24 mouse cellular contexts compared by ENCODE assay signal in the genomic region with DNA sequence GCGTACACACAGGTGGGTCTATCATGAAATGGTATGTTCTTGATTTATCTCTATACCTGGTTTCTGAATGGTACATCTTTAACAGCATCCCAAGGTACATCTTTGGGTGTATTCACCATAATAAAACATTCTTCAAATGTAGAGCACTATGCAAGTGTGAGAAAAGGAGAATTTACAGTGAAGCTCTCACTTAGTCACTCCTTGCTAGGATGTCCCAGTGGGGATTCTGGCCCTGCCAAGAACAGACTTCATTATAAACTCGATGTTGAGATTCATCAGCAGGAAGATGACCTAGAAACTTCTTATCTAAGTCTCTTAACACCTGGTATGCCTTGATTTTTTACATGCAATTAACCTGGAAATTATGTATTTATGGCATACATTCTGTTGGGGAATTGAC.
DNase-seq lines count a peak whose midpoint lies in the region; ATAC-seq and TF ChIP-seq lines count a peak whose summit lies in the region.
"Had no signal": no experiment of that assay in that cellular context is flagged by ENCODE, and none has a peak within 500 bp of the region (broad histone marks: within the 10 kb centered on the region; RNA-seq: fewer than 3 reads in every experiment).

No protein-coding gene starts in this region.

- H3K4me3 ChIP-seq in hindbrain, postnatal 0 days (ENCODE audit: low read length), result no peak overlapping the region
- no peak overlapping the region for H3K4me3 ChIP-seq in hindbrain, embryonic 14.5 days (replicated peaks; ENCODE audit: low read length)
- no peak overlapping the region for H3K4me3 ChIP-seq in cerebellum, adult 2 months (replicated peaks; ENCODE audit: insufficient read depth, low read depth, low read length)
- no peak overlapping the region for H3K4me3 ChIP-seq in stomach, postnatal 0 days (ENCODE audit: low read depth, low read length)
- H3K4me3 ChIP-seq: forebrain, embryonic 13.5 days; heart, embryonic 12.5 days; limb, embryonic 13.5 days; megakaryocyte, embryonic 14.5 days; midbrain, embryonic 12.5 days had no signal

- no peak overlapping the region for H3K4me2 ChIP-seq in hindbrain, postnatal 0 days (ENCODE audit: low read depth, low read length)
- no peak overlapping the region for H3K4me2 ChIP-seq in hindbrain, embryonic 14.5 days (replicated peaks)
- no peak overlapping the region for H3K4me2 ChIP-seq in stomach, postnatal 0 days (replicated peaks; ENCODE audit: low read depth)
- H3K4me2 ChIP-seq: forebrain, embryonic 13.5 days; heart, embryonic 12.5 days; limb, embryonic 13.5 days; liver, embryonic 11.5 days; midbrain, embryonic 12.5 days had no signal

- TF ChIP-seq EP300 in stomach, postnatal 0 days (optimal IDR thresholded peaks at IDR 0.05), result no peak

- no peak for TF ChIP-seq POLR2A in cerebellum, adult 2 months (IDR thresholded peaks at IDR 0.05; ENCODE audit: borderline replicate concordance, insufficient read depth, low read length)

- peak; percentile 50 for DNase-seq in hindbrain, postnatal 0 days (ENCODE audit: low spot score)
- DNase-seq in hindbrain, embryonic 14.5 days (ENCODE audit: low spot score), result no peak
- peak; percentile 39 for DNase-seq in cerebellum, adult 11 months
- peak; percentile 51 to 79 for DNase-seq in cerebellum, adult 2 months
- DNase-seq in cerebellum, postnatal 14 days, result peak; percentile 72 to 81
- no peak for DNase-seq in heart, adult 9 months (ENCODE audit: low spot score in 2 of 2)
- no peak for DNase-seq in embryo, embryonic 9.5 days (ENCODE audit: extremely low spot score)
- no peak for DNase-seq in stomach, postnatal 0 days (ENCODE audit: low spot score)
- DNase-seq: adrenal gland, postnatal 10 days; B cell, adult 2 months; gastrocnemius, postnatal 36 days; heart, adult 18-20 months; heart, postnatal 4 days; kidney, postnatal 14 days; lung, postnatal 36 days; thymus, postnatal 14 days had no signal

- no peak for TF ChIP-seq CTCF in hindbrain, postnatal 0 days (IDR thresholded peaks at IDR 0.05; ENCODE audit: low read depth)
- TF ChIP-seq CTCF in cerebellum, adult 2 months (IDR thresholded peaks at IDR 0.05; ENCODE audit: borderline replicate concordance, insufficient read depth, low read depth, low read length), result no peak
- TF ChIP-seq CTCF in stomach, postnatal 0 days (IDR thresholded peaks at IDR 0.05; ENCODE audit: low read depth), result no peak

- no peaks in the 10 kb centered on the region for H3K9me3 ChIP-seq in hindbrain, postnatal 0 days (ENCODE audit: low read length)
- H3K9me3 ChIP-seq in hindbrain, embryonic 14.5 days (ENCODE audit: control insufficient read depth, low read length), result no peaks in the 10 kb centered on the region
- no peaks in the 10 kb centered on the region for H3K9me3 ChIP-seq in stomach, postnatal 0 days (ENCODE audit: control insufficient read depth, low read length)
- H3K9me3 ChIP-seq: forebrain, embryonic 13.5 days; heart, embryonic 12.5 days; limb, embryonic 13.5 days; megakaryocyte, embryonic 14.5 days; midbrain, embryonic 12.5 days had no signal

- ATAC-seq in hindbrain, postnatal 0 days, result peak; percentile 63
- ATAC-seq in hindbrain, embryonic 14.5 days (ENCODE audit: low FRiP score), result no peak
- no peak for ATAC-seq in stomach, postnatal 0 days (ENCODE audit: low FRiP score, low TSS enrichment)
- ATAC-seq: activated CD4-positive, CD25-positive, alpha-beta regulatory T cell, adult 4 months; intestine, postnatal 0 days had no signal

- no peak overlapping the region for H3K9ac ChIP-seq in hindbrain, postnatal 0 days (replicated peaks; ENCODE audit: low read length)
- no peak overlapping the region for H3K9ac ChIP-seq in hindbrain, embryonic 14.5 days
- H3K9ac ChIP-seq in stomach, postnatal 0 days (ENCODE audit: low read length), result no peak overlapping the region
- H3K9ac ChIP-seq: forebrain, embryonic 13.5 days; heart, embryonic 12.5 days; limb, embryonic 13.5 days; midbrain, embryonic 12.5 days had no signal

- 53% methylated on average over 2 of the region's 2 CpGs for WGBS in hindbrain, postnatal 0 days
- 81% methylated on average over 2 of the region's 2 CpGs for WGBS in hindbrain, embryonic 14.5 days
- WGBS in cerebellum, adult 2 months, result 24% methylated on average over 2 of the region's 2 CpGs
- 83% methylated on average over 2 of the region's 2 CpGs for WGBS in stomach, postnatal 0 days

- H3K27me3 ChIP-seq in hindbrain, postnatal 0 days (ENCODE audit: insufficient read depth, low read length), result no peaks in the 10 kb centered on the region
- no peaks in the 10 kb centered on the region for H3K27me3 ChIP-seq in hindbrain, embryonic 14.5 days (ENCODE audit: control insufficient read depth, insufficient read depth, low read length)
- no peaks in the 10 kb centered on the region for H3K27me3 ChIP-seq in cerebellum, adult 2 months (ENCODE audit: control insufficient read depth, insufficient read depth, low read length)
- no peaks in the 10 kb centered on the region for H3K27me3 ChIP-seq in stomach, postnatal 0 days (ENCODE audit: control insufficient read depth, insufficient read depth, low read length)
- H3K27me3 ChIP-seq: forebrain, embryonic 13.5 days; heart, embryonic 12.5 days; limb, embryonic 13.5 days; megakaryocyte, embryonic 14.5 days; midbrain, embryonic 12.5 days had no signal

- H3K4me1 ChIP-seq in hindbrain, postnatal 0 days (ENCODE audit: insufficient read depth, low read length), result no peaks in the 10 kb centered on the region
- 0 out of 2 replicates have a peak, but pooled peaks cover 5% of the 10 kb centered on the region for H3K4me1 ChIP-seq in hindbrain, embryonic 14.5 days (replicated peaks; ENCODE audit: control insufficient read depth, insufficient read depth, low read length)
- peaks cover 18% of the 10 kb centered on the region; the same call in 1 of the 2 replicates for H3K4me1 ChIP-seq in cerebellum, adult 2 months (ENCODE audit: control insufficient read depth, insufficient read depth, low read length)
- no peaks in the 10 kb centered on the region for H3K4me1 ChIP-seq in stomach, postnatal 0 days (replicated peaks; ENCODE audit: control insufficient read depth, insufficient read depth)
- H3K4me1 ChIP-seq: forebrain, embryonic 13.5 days; heart, embryonic 12.5 days; limb, embryonic 13.5 days; megakaryocyte, embryonic 14.5 days; midbrain, embryonic 12.5 days had no signal

- H3K36me3 ChIP-seq in hindbrain, postnatal 0 days (ENCODE audit: insufficient read depth, low read length), result no peaks in the 10 kb centered on the region
- no peaks in the 10 kb centered on the region for H3K36me3 ChIP-seq in hindbrain, embryonic 14.5 days (replicated peaks; ENCODE audit: control insufficient read depth, insufficient read depth)
- H3K36me3 ChIP-seq in stomach, postnatal 0 days (ENCODE audit: control insufficient read depth, insufficient read depth, low read length), result no peaks in the 10 kb centered on the region
- H3K36me3 ChIP-seq: heart, embryonic 12.5 days; limb, embryonic 13.5 days; midbrain, embryonic 12.5 days had no signal

- H3K27ac ChIP-seq in hindbrain, postnatal 0 days, result no peak overlapping the region
- H3K27ac ChIP-seq in hindbrain, embryonic 14.5 days, result no peak overlapping the region
- peak overlapping the region; percentile 67; the same call in 1 of the 2 replicates for H3K27ac ChIP-seq in cerebellum, adult 2 months (ENCODE audit: insufficient read depth, low read length)
- no peak overlapping the region for H3K27ac ChIP-seq in stomach, postnatal 0 days (replicated peaks)
- H3K27ac ChIP-seq: forebrain, embryonic 13.5 days; limb, embryonic 13.5 days; midbrain, embryonic 12.5 days had no signal

Comparison
In these comparisons a context has a peak if more than half of its experiments do, and no peak if none do; other contexts are left out.
1. DNase-seq: peak in hindbrain, postnatal 0 days (single experiment), cerebellum, adult 11 months (single experiment), cerebellum, adult 2 months (2 of 2) and cerebellum, postnatal 14 days (2 of 2); none in hindbrain, embryonic 14.5 days (single experiment), heart, adult 9 months (0 of 2), embryo, embryonic 9.5 days (single experiment) and stomach, postnatal 0 days (single experiment).